Mouse (Mus musculus) forebrain, embryonic 11.5 days (tissue): ENCODE measurements around the gene Rita1. TPM values are rescaled to one million over a fixed set of nuclear protein-coding genes. Genes with fewer than 3 reads are reported as not detected.

ENCODE experiments used
- ATAC-seq: fragments of 200-750 bp; cut with Nextera tagmentation; replicated peaks from 2 replicates; pipeline ENCODE4 v1.8.0; 2017; ENCODE audit warnings: moderate TSS enrichment; ENCODE audit not compliant: low FRiP score
- DNase-seq: peaks from one replicate; pipeline ENCODE4 v3.0.0-alpha.2; 2017; ENCODE audit warnings: low spot score
- H3K27ac ChIP-seq: fragments of 300-500 bp; sonication (generic); 2 replicates; pipeline ENCODE4 v1.5.1; 2014; ENCODE audit warnings: low read depth, low read length
- H3K27me3 ChIP-seq: fragments of 300-500 bp; sonication (generic); 2 replicates; pipeline ENCODE4 v1.6.1; 2014; ENCODE audit warnings: mild to moderate bottlenecking, low read length, mixed read lengths; ENCODE audit not compliant: control insufficient read depth, insufficient read depth
- H3K36me3 ChIP-seq: fragments of 300-500 bp; sonication (generic); 2 replicates; pipeline ENCODE4 v1.6.1; 2014; ENCODE audit warnings: mild to moderate bottlenecking, low read length, moderate library complexity, mixed read lengths; ENCODE audit not compliant: control insufficient read depth, insufficient read depth
- H3K4me1 ChIP-seq: fragments of 300-500 bp; sonication (generic); replicated peaks from 2 replicates; pipeline ENCODE4 v1.6.1; 2014; ENCODE audit warnings: low read length, mixed read lengths; ENCODE audit not compliant: control insufficient read depth, insufficient read depth
- H3K4me2 ChIP-seq: fragments of 300-500 bp; sonication (generic); 2 replicates; pipeline ENCODE4 v1.6.1; 2014; ENCODE audit warnings: low read depth, mild to moderate bottlenecking, low read length, moderate library complexity, mixed read lengths; ENCODE audit not compliant: severe bottlenecking
- H3K4me3 ChIP-seq: fragments of 300-500 bp; sonication (generic); 2 replicates; pipeline ENCODE4 v1.5.1; 2014; ENCODE audit warnings: low read depth, low read length
- H3K9ac ChIP-seq: fragments of 300-500 bp; sonication (generic); 2 replicates; pipeline ENCODE4 v1.6.1; 2014; ENCODE audit warnings: low read length
- H3K9me3 ChIP-seq: fragments of 300-500 bp; sonication (generic); 2 replicates; pipeline ENCODE4 v1.6.1; 2016; ENCODE audit warnings: low read length, mixed read lengths; ENCODE audit not compliant: control insufficient read depth
- WGBS: fragments of 180-500 bp; shearing (Covaris S2); extraction: QIAGEN DNeasy Blood & Tissue Kit; methylation state at CpG from one replicate; pipeline ENCODE4 v1.1.7; 2014; 5-methylcytosine and 5-hydroxymethylcytosine counted together
- polyA plus RNA-seq: library from polyadenylated mRNA; unstranded; fragments of >200 nt; fragmentation: Nextera tagmentation; extraction: Ambion mirVana; gene quantifications from 2 replicates; pipeline ENCODE4 v1.2.1, GENCODE M21; 2014

Gene Rita1
- polyA plus RNA-seq, 1 experiment from 2014 or later = 10.2 TPM

- no peak for DNase-seq
- Histone ChIP-seq H3K36me3 (peaks cover 5% of the 10 kb centered on the region; the same call in 1 of the 2 replicates), H3K4me1 (no peaks in the 10 kb centered on the region; the same call in 1 of the 2 replicates), H3K4me2 (no peak overlapping the region), H3K9ac (no peak overlapping the region), H3K27ac (no peak overlapping the region), H3K4me3 (no peak overlapping the region), H3K27me3 (no peaks in the 10 kb centered on the region), H3K9me3 (no peaks in the 10 kb centered on the region)
- ATAC-seq = no peak
- 83% methylated on average over 5 of the region's 5 CpGs for WGBS
Observed at GRCm38 (mm10) chr5:120622198-120622851, 9.9 kb upstream of the Rita1 start.

DNA sequence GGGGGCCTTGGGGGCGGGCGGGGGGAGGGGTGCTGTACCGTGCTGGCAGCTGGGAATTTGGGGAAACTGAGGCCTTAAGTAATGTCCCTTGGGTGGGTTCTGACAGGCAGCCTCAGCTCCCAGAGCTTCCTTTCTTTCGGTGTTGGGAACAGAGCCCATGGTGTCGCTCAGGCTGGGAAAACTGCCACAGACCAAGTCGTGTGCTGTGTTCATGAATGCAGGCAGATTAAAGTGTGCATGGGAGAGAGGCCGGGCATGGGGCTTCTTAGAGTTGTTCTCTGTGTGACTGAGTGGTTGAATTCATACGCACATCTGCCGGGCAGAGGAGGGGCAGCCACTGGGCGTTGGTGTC is 9.4 kb upstream of the Rita1 start:
- DNase-seq (no peak), ATAC-seq (no peak)
- Histone ChIP-seq H3K27ac (no peak overlapping the region), H3K27me3 (no peaks in the 10 kb centered on the region), H3K9me3 (no peaks in the 10 kb centered on the region), H3K36me3 (peaks cover 9% of the 10 kb centered on the region), H3K4me2 (no peak overlapping the region), H3K4me1 (no peaks in the 10 kb centered on the region; the same call in 1 of the 2 replicates), H3K9ac (no peak overlapping the region), H3K4me3 (no peak overlapping the region)
- 93% methylated on average over 10 of the region's 10 CpGs for WGBS

DNA sequence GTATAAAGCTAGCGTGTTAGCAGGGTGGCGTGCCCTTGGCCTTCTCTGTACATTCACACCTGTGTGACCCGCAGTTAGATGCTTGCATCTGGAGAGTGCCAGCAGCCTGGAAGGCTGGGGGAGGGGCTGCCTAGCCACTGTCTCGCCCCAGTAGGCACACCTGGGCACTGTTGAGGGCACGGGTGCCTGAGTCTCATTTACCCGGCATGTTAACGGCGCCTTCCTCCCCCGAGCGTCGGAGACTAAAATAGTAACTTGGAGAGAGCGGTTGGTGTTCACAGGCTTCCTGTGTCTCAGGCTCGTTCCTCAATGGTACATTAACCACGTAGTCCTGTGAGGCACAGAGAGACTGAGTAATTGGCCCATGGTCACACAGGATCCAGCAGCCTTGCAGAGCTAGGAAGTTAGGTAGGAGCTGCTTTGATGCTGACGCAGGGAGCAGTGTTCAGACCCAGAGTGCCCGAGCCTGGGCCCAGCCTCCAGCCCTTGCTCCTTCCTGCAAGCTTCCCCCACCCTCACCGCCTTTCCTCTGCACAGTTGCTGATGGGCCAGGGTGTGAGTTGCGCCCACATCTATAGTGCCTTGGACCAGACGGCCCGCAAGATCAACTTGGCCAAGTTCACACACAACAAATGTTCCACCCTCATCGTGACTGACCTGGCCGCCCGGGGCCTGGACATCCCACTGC is 8.8 kb upstream of the Rita1 start:
- ATAC-seq = no peak
- H3K4me2 ChIP-seq = no peak overlapping the region
- no peak overlapping the region for H3K4me3 ChIP-seq
- no peak for DNase-seq
- peaks cover 9% of the 10 kb centered on the region for H3K36me3 ChIP-seq
- H3K27ac ChIP-seq = no peak overlapping the region
- no peaks in the 10 kb centered on the region for H3K27me3 ChIP-seq
- H3K4me1 ChIP-seq = no peaks in the 10 kb centered on the region; the same call in 1 of the 2 replicates
- no peaks in the 10 kb centered on the region for H3K9me3 ChIP-seq
- 95% methylated on average over 23 of the region's 23 CpGs for WGBS
- no peak overlapping the region for H3K9ac ChIP-seq

DNA sequence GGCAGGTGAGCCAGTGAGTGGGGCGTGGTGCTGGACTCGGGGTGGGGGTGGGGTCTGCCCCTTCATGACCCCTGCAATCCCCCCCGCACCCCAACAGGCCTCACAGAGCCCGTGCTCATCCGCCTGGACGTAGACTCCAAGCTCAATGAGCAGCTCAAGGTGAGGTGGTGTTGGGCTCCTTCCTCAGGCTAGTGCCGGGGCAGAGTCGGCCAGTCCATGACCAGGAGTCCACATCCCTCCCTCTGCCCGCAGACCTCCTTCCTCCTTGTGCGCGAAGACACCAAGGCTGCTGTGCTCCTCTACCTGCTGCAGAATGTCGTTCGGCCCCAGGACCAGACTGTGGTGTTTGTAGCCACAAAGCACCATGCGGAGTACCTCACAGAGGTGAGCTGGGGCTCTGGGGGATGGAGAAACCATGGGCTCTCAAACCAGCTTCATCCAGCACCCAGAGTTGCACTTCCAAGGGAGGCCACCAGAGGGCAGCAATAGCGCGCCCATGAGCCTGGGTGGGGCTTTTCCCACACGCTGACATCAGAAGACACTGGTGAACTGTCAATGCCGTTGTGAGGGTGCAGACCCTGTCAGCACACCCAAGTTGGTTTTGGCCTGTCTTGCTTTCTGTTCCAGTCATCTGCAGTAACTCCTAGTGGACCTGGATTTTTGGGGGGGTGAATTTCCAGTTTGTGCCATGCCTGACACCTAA is 8.1 kb upstream of the Rita1 start:
- Histone ChIP-seq H3K9me3 (peaks cover 5% of the 10 kb centered on the region), H3K27me3 (no peaks in the 10 kb centered on the region), H3K4me2 (no peak overlapping the region), H3K27ac (no peak overlapping the region), H3K36me3 (peaks cover 13% of the 10 kb centered on the region), H3K4me3 (no peak overlapping the region), H3K4me1 (no peaks in the 10 kb centered on the region; the same call in 1 of the 2 replicates), H3K9ac (no peak overlapping the region)
- ATAC-seq (0 out of 2 replicates have a peak, but pooled peaks have one; percentile 45), DNase-seq (peak; percentile 88)
- WGBS = 71% methylated on average over 17 of the region's 18 CpGs

DNA sequence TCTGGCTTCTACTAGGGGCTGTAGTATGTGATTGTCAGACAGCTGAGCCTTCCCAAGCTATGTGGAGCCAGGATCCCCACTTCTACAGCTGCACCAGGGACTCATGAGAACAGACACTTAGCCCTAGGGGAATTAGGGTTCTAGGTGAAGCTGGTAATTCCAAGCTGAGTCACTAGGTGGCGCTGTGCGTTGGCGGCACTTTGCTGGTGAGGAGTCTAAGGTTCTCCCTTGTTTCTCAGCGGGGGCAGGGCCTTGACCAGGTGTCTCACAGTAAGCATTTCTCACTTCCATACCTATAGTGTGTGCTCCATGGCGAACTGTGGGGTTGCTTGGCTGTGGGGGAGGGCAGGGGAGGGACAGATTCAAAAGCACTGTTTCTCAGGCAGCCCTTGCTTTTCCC is 6.8 kb upstream of the Rita1 start:
- Histone ChIP-seq H3K9ac (no peak overlapping the region), H3K9me3 (peaks cover 5% of the 10 kb centered on the region), H3K27ac (no peak overlapping the region), H3K4me2 (no peak overlapping the region), H3K4me3 (no peak overlapping the region), H3K36me3 (peaks cover 10% of the 10 kb centered on the region), H3K27me3 (no peaks in the 10 kb centered on the region), H3K4me1 (no peaks in the 10 kb centered on the region; the same call in 1 of the 2 replicates)
- DNase-seq = peak; percentile 79
- no peak for ATAC-seq
- 15% methylated on average over 5 of the region's 5 CpGs for WGBS

GRCm38 (mm10) chr5:120618778-120619177 is 6.4 kb upstream of the Rita1 start:
- Histone ChIP-seq H3K9me3 (peaks cover 5% of the 10 kb centered on the region), H3K4me3 (no peak overlapping the region), H3K27me3 (no peaks in the 10 kb centered on the region), H3K4me2 (no peak overlapping the region), H3K4me1 (no peaks in the 10 kb centered on the region; the same call in 1 of the 2 replicates), H3K27ac (no peak overlapping the region), H3K36me3 (peaks cover 10% of the 10 kb centered on the region), H3K9ac (no peak overlapping the region)
- DNase-seq (no peak), ATAC-seq (no peak)
- WGBS = 89% methylated on average over 12 of the region's 12 CpGs

- DNase-seq (no peak), ATAC-seq (no peak)
- peaks cover 8% of the 10 kb centered on the region for H3K36me3 ChIP-seq
- no peak overlapping the region for H3K4me2 ChIP-seq
- peaks cover 5% of the 10 kb centered on the region for H3K9me3 ChIP-seq
- 97% methylated on average over 4 of the region's 4 CpGs for WGBS
- H3K27me3 ChIP-seq = no peaks in the 10 kb centered on the region
- no peak overlapping the region for H3K9ac ChIP-seq
- no peak overlapping the region for H3K4me3 ChIP-seq
- H3K4me1 ChIP-seq = peaks cover 4% of the 10 kb centered on the region
- no peak overlapping the region for H3K27ac ChIP-seq
Observed at GRCm38 (mm10) chr5:120615903-120616302, 3.5 kb upstream of the Rita1 start.

DNA sequence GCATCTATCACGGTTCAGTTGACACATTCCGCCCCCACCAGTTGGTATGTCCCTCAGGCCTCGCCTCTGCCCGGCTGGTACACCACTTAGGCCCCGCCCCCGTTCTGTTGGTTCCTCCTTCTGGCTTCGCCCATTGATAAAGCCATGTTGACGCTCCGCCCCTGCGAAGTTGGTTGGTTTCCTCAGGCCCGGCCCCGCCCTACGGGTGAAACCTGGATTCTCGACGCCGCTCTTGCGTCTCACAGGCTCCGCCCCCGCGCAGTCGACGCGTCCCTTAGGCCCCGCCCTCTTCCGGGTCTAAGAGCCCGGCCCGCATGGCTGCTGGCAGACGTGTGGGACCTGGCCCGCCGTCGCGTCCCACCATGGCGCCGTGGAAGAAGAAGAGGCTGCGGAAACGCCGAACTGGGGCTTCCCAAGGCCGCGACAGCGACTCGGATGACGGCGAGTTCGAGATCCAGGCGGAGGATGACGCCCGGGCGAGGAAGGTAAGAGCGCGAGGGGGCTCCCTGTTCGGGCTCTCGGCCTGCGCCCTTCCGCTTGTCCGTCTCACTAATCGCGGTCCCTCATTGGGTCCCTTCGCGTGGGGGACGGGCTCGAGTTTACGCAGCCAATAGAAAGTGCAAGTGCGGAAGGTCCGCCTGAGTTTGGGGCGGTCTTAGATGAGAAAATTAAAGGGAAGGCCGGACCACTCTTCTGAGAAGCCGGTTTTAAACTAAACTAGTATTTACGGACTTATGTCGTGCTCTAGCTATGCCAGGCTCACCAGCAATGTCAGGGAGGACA is 624 bp upstream of the Rita1 start:
- Histone ChIP-seq H3K36me3 (peaks cover 8% of the 10 kb centered on the region), H3K27me3 (no peaks in the 10 kb centered on the region), H3K9me3 (peaks cover 5% of the 10 kb centered on the region), H3K4me3 (peak overlapping the region; percentile 70), H3K27ac (peak overlapping the region; percentile 71; the same call in 1 of the 2 replicates), H3K9ac (peak overlapping the region; percentile 67), H3K4me1 (peaks cover 4% of the 10 kb centered on the region; the same call in 1 of the 2 replicates), H3K4me2 (peak overlapping the region; percentile 65)
- DNase-seq = peak; percentile 100
- WGBS = under 1% methylated on average over 69 of the region's 69 CpGs
- ATAC-seq = peak; percentile 93
